Mouse (Mus musculus) spleen, adult 2 months (tissue): Measurements from ENCODE around the gene Oxtr.

Experiments
- CTCF ChIP-seq: fragments of 200-500 bp; IDR thresholded peaks from 2 replicates; pipeline ENCODE4 v1.5.1; 2011; ENCODE audit warnings: mild to moderate bottlenecking, inconsistent platforms; ENCODE audit not compliant: insufficient read depth, insufficient read length, insufficient replicate concordance; ENCODE audit errors: extremely low read depth
- POLR2A ChIP-seq: fragments of 200-500 bp; IDR thresholded peaks from 2 replicates; pipeline ENCODE4 v1.6.1; 2011; ENCODE audit warnings: low read depth, low read length, inconsistent platforms

- no peak for TF ChIP-seq CTCF
- TF ChIP-seq POLR2A, result no peak
Measured at GRCm38 (mm10) chr6:112459341-112459749, 30.4 kb downstream of the Oxtr start, which contains the start of gene Cav3.
